Mouse (Mus musculus): ENCODE measurements around the gene Sfxn1.

DNA sequence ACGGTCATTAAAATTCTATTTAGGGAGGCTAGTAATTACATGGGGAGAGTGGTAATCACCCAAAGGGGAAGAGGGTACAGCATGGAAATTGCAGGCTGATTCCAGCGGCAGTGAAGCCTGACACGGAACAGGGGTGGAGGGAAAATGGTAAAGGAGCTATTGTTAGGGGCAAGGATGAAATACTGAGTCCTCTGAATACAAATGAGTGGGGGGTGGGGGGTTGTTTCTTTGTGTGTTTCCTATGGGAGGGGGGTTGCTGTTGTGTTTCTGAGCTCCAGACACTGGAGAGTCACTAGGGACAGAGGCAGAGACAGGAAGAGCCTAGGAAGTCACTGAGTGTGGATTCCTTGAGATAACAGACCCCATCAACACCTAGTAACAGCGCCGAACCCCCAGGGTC, 72.1 kb downstream of the Sfxn1 start:
- TF ChIP-seq GATA1 (IDR thresholded peaks at IDR 0.05; ENCODE audit: low read length) (no peak), TAL1 (IDR thresholded peaks at IDR 0.05; ENCODE audit: low read length) (no peak)
